Mouse (Mus musculus) E14TG2a.4 (cell line): ENCODE measurements at regions not wholly inside any gene's neighbourhood (a gene's known extent, or its start where the extent isn't known, plus 50 kb on each side); places are given as distances from the start of the nearest gene placed in this dataset.

Experiments used
- CTCF ChIP-seq: conservative IDR thresholded peaks from 2 replicates; pipeline ENCODE4 v1.5.1; 2014; ENCODE audit warnings: low read length
- NANOG ChIP-seq: IDR thresholded peaks from 2 replicates; pipeline ENCODE4 v1.6.1; 2014; ENCODE audit warnings: borderline replicate concordance, low read length, mixed read lengths

DNA sequence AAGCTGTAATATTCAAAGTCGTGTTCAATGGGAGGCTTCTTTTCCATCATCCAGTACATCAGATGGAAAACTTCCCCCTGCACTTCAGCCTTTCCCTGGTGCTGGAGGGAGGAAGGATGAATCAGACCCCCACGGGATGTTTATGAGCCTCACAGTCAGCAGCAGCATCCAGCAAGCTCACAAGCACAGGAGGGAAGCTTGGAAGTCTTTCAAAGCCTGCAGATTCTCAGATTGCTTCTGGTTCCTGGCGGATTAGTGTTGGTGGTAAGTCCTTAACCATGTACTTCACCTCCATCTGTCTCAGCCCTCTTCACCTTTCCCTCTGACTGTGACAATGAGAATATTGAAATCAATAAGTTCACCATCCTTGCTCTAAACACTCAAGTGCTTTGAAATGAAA lies 107.5 kb upstream of the Lrrn1 start:
- TF ChIP-seq CTCF = no peak
- no peak for TF ChIP-seq NANOG
